Mouse (Mus musculus) hindbrain, embryonic 11.5 days (tissue): ENCODE measurements at regions not wholly inside any gene's neighbourhood (a gene's known extent, or its start where the extent isn't known, plus 50 kb on each side); places are given as distances from the start of the nearest gene placed in this dataset.

Source experiments
- ATAC-seq: fragments of 200-750 bp; cut with Nextera tagmentation; 2 replicates; pipeline ENCODE4 v1.8.0; 2017; ENCODE audit warnings: mild to moderate bottlenecking, moderate TSS enrichment, moderate library complexity; ENCODE audit not compliant: low FRiP score
- DNase-seq: peaks from one replicate; pipeline ENCODE4 v3.0.0-alpha.2; 2015; ENCODE audit warnings: low spot score
- H3K27ac ChIP-seq: fragments of 300-500 bp; sonication (generic); 2 replicates; pipeline ENCODE4 v1.5.1; 2014; ENCODE audit warnings: mild to moderate bottlenecking, low read depth, low read length
- H3K27me3 ChIP-seq: fragments of 300-500 bp; sonication (generic); 2 replicates; pipeline ENCODE4 v1.6.1; 2014; ENCODE audit warnings: mild to moderate bottlenecking, low read length, moderate library complexity, mixed read lengths; ENCODE audit not compliant: control insufficient read depth, insufficient read depth
- H3K36me3 ChIP-seq: fragments of 300-500 bp; sonication (generic); 2 replicates; pipeline ENCODE4 v1.6.1; 2014; ENCODE audit warnings: mild to moderate bottlenecking, low read length, moderate library complexity, mixed read lengths; ENCODE audit not compliant: control insufficient read depth, insufficient read depth
- H3K4me1 ChIP-seq: fragments of 300-500 bp; sonication (generic); replicated peaks from 2 replicates; pipeline ENCODE4 v1.6.1; 2014; ENCODE audit warnings: low read length, mixed read lengths; ENCODE audit not compliant: control insufficient read depth, insufficient read depth
- H3K4me2 ChIP-seq: fragments of 300-500 bp; sonication (generic); replicated peaks from 2 replicates; pipeline ENCODE4 v1.6.1; 2014; ENCODE audit warnings: mild to moderate bottlenecking, low read depth, low read length
- H3K4me3 ChIP-seq: fragments of 300-500 bp; sonication (generic); 2 replicates; pipeline ENCODE4 v1.5.1; 2014; ENCODE audit warnings: low read depth, low read length
- H3K9ac ChIP-seq: fragments of 300-500 bp; sonication (generic); 2 replicates; pipeline ENCODE4 v1.6.1; 2014; ENCODE audit warnings: low read depth, low read length
- H3K9me3 ChIP-seq: fragments of 300-500 bp; sonication (generic); 2 replicates; pipeline ENCODE4 v1.6.1; 2016; ENCODE audit warnings: low read length; ENCODE audit not compliant: control insufficient read depth
- WGBS: fragments of 180-500 bp; shearing (Covaris S2); extraction: QIAGEN DNeasy Blood & Tissue Kit; methylation state at CpG from one replicate; pipeline ENCODE4 v1.1.7; 2014; 5-methylcytosine and 5-hydroxymethylcytosine counted together

DNA sequence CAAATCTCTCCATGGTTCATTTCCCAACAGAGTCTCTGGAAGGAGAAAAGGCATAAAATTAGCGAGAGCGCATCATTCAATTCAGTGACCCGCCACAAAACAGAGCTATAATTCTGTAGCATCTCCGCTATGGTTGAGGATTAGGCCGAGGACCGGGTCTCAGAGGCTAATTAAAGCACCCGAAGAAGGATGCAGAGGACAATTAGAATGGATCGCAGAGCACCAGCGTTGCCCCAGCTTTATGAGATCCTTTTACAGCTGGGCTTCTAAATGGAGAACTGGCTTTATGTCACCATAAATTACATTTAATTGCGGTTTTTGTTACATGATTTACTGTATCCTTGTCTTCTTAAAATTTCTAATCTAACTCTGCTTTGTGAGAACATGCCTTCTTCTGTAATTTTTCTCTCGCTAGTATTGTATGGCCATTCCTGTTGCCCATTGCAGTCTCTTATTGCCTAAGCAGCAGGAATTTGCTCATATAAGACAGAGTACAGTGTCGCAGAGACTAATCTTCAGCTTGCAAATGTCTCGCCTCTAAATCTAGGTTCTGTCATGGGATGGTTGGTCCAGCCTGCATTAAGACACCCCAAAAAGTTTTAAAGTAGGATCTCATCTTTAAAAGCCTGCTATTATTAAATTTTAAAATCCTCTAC lies 793.5 kb downstream of the Rps29 start:
- H3K36me3 ChIP-seq: no peaks in the 10 kb centered on the region
- ATAC-seq (no peak), DNase-seq (no peak)
- H3K9me3 ChIP-seq: no peaks in the 10 kb centered on the region
- H3K4me2 ChIP-seq: no peak overlapping the region
- 83% methylated on average over 13 of the region's 13 CpGs for WGBS
- H3K4me1 ChIP-seq: no peaks in the 10 kb centered on the region
- no peaks in the 10 kb centered on the region for H3K27me3 ChIP-seq
- no peak overlapping the region for H3K27ac ChIP-seq
- H3K4me3 ChIP-seq: no peak overlapping the region
- H3K9ac ChIP-seq: no peak overlapping the region

DNA sequence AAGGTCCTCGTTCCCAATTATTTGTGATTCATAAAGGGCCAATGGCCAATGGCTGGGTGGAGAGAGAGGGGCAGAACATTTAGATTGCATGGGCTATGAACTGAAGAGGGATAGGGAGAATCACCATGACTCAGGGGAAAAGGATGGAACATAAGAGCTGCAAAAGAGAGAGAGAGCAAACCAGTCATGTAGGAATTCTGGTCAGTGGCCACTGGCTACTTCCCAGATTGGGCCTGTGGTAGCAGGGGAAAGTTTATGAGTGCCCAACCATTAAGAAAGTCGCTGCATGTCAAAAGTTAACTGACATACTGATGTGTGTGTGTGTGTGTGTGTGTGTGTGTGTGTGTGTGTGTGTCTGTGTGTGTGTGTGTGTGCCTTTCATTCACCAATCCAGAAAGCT lies 795.8 kb downstream of the Rps29 start:
- H3K4me2 ChIP-seq: no peak overlapping the region
- 86% methylated on average over 2 of the region's 2 CpGs for WGBS
- H3K9me3 ChIP-seq: no peaks in the 10 kb centered on the region
- H3K27ac ChIP-seq: no peak overlapping the region
- no peak for ATAC-seq
- no peak overlapping the region for H3K4me3 ChIP-seq
- no peaks in the 10 kb centered on the region for H3K36me3 ChIP-seq
- no peaks in the 10 kb centered on the region for H3K4me1 ChIP-seq
- DNase-seq: no peak
- H3K9ac ChIP-seq: no peak overlapping the region
- no peaks in the 10 kb centered on the region for H3K27me3 ChIP-seq

- H3K36me3 ChIP-seq: no peaks in the 10 kb centered on the region
- H3K4me2 ChIP-seq: no peak overlapping the region
- DNase-seq (no peak), ATAC-seq (peak; percentile 74)
- H3K4me1 ChIP-seq: no peaks in the 10 kb centered on the region
- H3K9me3 ChIP-seq: no peaks in the 10 kb centered on the region
- H3K27me3 ChIP-seq: no peaks in the 10 kb centered on the region
- H3K27ac ChIP-seq: no peak overlapping the region
- 72% methylated on average over 2 of the region's 2 CpGs for WGBS
- H3K4me3 ChIP-seq: no peak overlapping the region
- no peak overlapping the region for H3K9ac ChIP-seq
These were observed 812.4 kb downstream of the Rps29 start for GRCm38 (mm10) chr12:68346517-68347099.

GRCm38 (mm10) chr12:68333796-68334195 lies 825.2 kb downstream of the Rps29 start:
- Histone ChIP-seq H3K27ac (no peak overlapping the region), H3K27me3 (no peaks in the 10 kb centered on the region), H3K4me3 (no peak overlapping the region), H3K4me2 (no peak overlapping the region), H3K36me3 (no peaks in the 10 kb centered on the region), H3K4me1 (no peaks in the 10 kb centered on the region), H3K9ac (no peak overlapping the region), H3K9me3 (no peaks in the 10 kb centered on the region; the same call in 1 of the 2 replicates)
- ATAC-seq (no peak), DNase-seq (no peak)
- WGBS: 72% methylated on average over 3 of the region's 3 CpGs

- no peak for DNase-seq
- WGBS: 91% methylated on average over 4 of the region's 4 CpGs
- no peaks in the 10 kb centered on the region; the same call in 1 of the 2 replicates for H3K9me3 ChIP-seq
- H3K4me3 ChIP-seq: no peak overlapping the region
- H3K36me3 ChIP-seq: no peaks in the 10 kb centered on the region
- no peaks in the 10 kb centered on the region for H3K4me1 ChIP-seq
- no peak overlapping the region for H3K9ac ChIP-seq
- H3K4me2 ChIP-seq: no peak overlapping the region
- ATAC-seq: no peak
- no peaks in the 10 kb centered on the region for H3K27me3 ChIP-seq
- H3K27ac ChIP-seq: no peak overlapping the region
These were observed 825.6 kb downstream of the Rps29 start for GRCm38 (mm10) chr12:68333366-68333765.

DNA sequence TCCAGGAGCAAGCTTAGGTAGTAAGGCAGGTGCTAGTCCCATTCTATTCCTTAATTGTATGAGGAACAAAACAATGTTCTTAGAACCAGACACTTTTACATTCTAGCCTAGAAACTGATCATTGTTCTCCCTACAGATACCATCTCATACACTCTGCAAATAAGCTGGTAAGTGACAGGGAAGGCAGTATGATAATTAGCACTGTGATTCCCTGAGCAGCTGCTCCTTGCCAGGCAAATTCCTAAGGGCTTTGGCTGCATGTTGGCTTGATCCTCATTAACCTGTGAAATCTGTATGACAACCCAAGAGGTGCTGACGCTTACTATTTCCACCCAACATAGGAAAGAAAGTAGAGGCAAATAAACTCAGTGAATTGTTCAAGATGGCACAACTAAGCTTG lies 826.5 kb downstream of the Rps29 start:
- no peaks in the 10 kb centered on the region for H3K27me3 ChIP-seq
- H3K4me2 ChIP-seq: no peak overlapping the region
- H3K9me3 ChIP-seq: no peaks in the 10 kb centered on the region; the same call in 1 of the 2 replicates
- ATAC-seq: 0 out of 2 replicates have a peak, but pooled peaks have one; percentile 47
- no peak overlapping the region for H3K4me3 ChIP-seq
- no peaks in the 10 kb centered on the region for H3K4me1 ChIP-seq
- H3K27ac ChIP-seq: no peak overlapping the region
- H3K9ac ChIP-seq: no peak overlapping the region
- no peak for DNase-seq
- 44% methylated on average over 1 of the region's 1 CpGs for WGBS
- no peaks in the 10 kb centered on the region for H3K36me3 ChIP-seq
